Mouse (Mus musculus) neural tube, embryonic 13.5 days (tissue): ENCODE measurements around the gene Tle2. TPM values are rescaled to one million over a fixed set of nuclear protein-coding genes. Genes with fewer than 3 reads are reported as not detected.

ENCODE experiments used
- polyA plus RNA-seq: library from polyadenylated mRNA; unstranded; fragments of >200 nt; fragmentation: Nextera tagmentation; extraction: Ambion mirVana; gene quantifications from 2 replicates; pipeline ENCODE4 v1.2.1, GENCODE M21; 2015

The Tle2 gene
- polyA plus RNA-seq, 1 experiment from 2014 or later: 32.9 TPM

Other genes starting within 250 kb of the Tle2 start
- gene Tbxa2r, start 245.8 kb upstream of the Tle2 start, polyA plus RNA-seq: 4.5 and 4.8 TPM in 2 replicates
- not detected in 2 replicates for gene Gipc3, start 231.3 kb upstream of the Tle2 start, polyA plus RNA-seq
- gene Hmg20b, start 224.1 kb upstream of the Tle2 start, polyA plus RNA-seq: 46.5 and 51.5 TPM in 2 replicates
- gene Mfsd12, start 217.1 kb upstream of the Tle2 start, polyA plus RNA-seq: 16.5 and 17.8 TPM in 2 replicates
- 0.68 and 0.87 TPM in 2 replicates for gene 4930404N11Rik, start 208.7 kb upstream of the Tle2 start, polyA plus RNA-seq
- gene Fzr1, start 196.0 kb upstream of the Tle2 start, polyA plus RNA-seq: 105 and 112 TPM in 2 replicates
- 72.2 and 75.2 TPM in 2 replicates for gene Dohh, start 190.1 kb upstream of the Tle2 start, polyA plus RNA-seq
- 5.2 and 8.2 TPM in 2 replicates for gene Gm48551, start 190.1 kb upstream of the Tle2 start, polyA plus RNA-seq
- 1.3 and 2.5 TPM in 2 replicates for gene Gm48552, start 185.6 kb upstream of the Tle2 start, polyA plus RNA-seq
- gene Smim24, start 181.5 kb upstream of the Tle2 start, polyA plus RNA-seq: 1.8 and 3.1 TPM in 2 replicates
- gene Nfic, start 118.9 kb upstream of the Tle2 start, polyA plus RNA-seq: 27.1 and 27.9 TPM in 2 replicates
- gene Celf5, start 91.9 kb upstream of the Tle2 start, polyA plus RNA-seq: 52.7 and 56.1 TPM in 2 replicates
- gene Ncln, start 78.2 kb upstream of the Tle2 start, polyA plus RNA-seq: 68.7 and 68.8 TPM in 2 replicates
- gene S1pr4, start 74.4 kb upstream of the Tle2 start, polyA plus RNA-seq: 0.36 and 0.64 TPM in 2 replicates
- gene Gna15, start 50.3 kb upstream of the Tle2 start, polyA plus RNA-seq: 1.3 and 1.9 TPM in 2 replicates
- gene Gna11, start 29.4 kb upstream of the Tle2 start, polyA plus RNA-seq: 78.8 and 81.6 TPM in 2 replicates
- 572 and 635 TPM in 2 replicates for gene Aes, start 15.1 kb upstream of the Tle2 start, polyA plus RNA-seq
- 4.9 and 6.2 TPM in 2 replicates for gene Tle6, start 26.5 kb downstream of the Tle2 start, polyA plus RNA-seq
- 2.5 and 3.3 TPM in 2 replicates for gene BC025920, start 31.7 kb downstream of the Tle2 start, polyA plus RNA-seq
- 56.2 and 57.6 TPM in 2 replicates for gene Sirt6, start 53.2 kb downstream of the Tle2 start, polyA plus RNA-seq
- gene Ankrd24, start 54.0 kb downstream of the Tle2 start, polyA plus RNA-seq: 10.6 and 11.8 TPM in 2 replicates
- 6.6 and 9.2 TPM in 2 replicates for gene Gm10778, start 74.5 kb downstream of the Tle2 start, polyA plus RNA-seq
- gene Zfp433, start 130.3 kb downstream of the Tle2 start, polyA plus RNA-seq: 19.7 and 25.6 TPM in 2 replicates
- 16.3 and 16.6 TPM in 2 replicates for gene Gm3055, start 196.6 kb downstream of the Tle2 start, polyA plus RNA-seq
- 3.1 and 4.6 TPM in 2 replicates for gene Gm4767, start 237.6 kb downstream of the Tle2 start, polyA plus RNA-seq